Mouse (Mus musculus): ENCODE data around the gene Macrod1. TPM values are rescaled to one million over a fixed set of nuclear protein-coding genes. Genes with fewer than 3 reads are reported as not detected.

Macrod1 gene
- polyA plus RNA-seq, 1 experiment from 2014 or later: 6.9 TPM

- Histone ChIP-seq H3K4me3 (replicated peaks; ENCODE audit: low read length) (no peak overlapping the region), H3K4me2 (replicated peaks) (no peak overlapping the region), H3K4me1 (replicated peaks; ENCODE audit: control insufficient read depth, insufficient read depth, low read length) (peaks cover 89% of the 10 kb centered on the region), H3K27ac (no peak overlapping the region), H3K9ac (no peak overlapping the region), H3K9me3 (ENCODE audit: control insufficient read depth, low read length) (no peaks in the 10 kb centered on the region), H3K36me3 (replicated peaks; ENCODE audit: control insufficient read depth, insufficient read depth) (no peaks in the 10 kb centered on the region), H3K27me3 (ENCODE audit: control insufficient read depth, insufficient read depth, low read length) (0 out of 2 replicates have a peak, but pooled peaks cover 6% of the 10 kb centered on the region)
- ATAC-seq (ENCODE audit: low FRiP score) (no peak), DNase-seq (ENCODE audit: low spot score) (no peak)
- WGBS: 60% methylated on average over 4 of the region's 4 CpGs
Measured at GRCm38 (mm10) chr19:7139321-7139720, 82.7 kb downstream of the Macrod1 start.

DNA sequence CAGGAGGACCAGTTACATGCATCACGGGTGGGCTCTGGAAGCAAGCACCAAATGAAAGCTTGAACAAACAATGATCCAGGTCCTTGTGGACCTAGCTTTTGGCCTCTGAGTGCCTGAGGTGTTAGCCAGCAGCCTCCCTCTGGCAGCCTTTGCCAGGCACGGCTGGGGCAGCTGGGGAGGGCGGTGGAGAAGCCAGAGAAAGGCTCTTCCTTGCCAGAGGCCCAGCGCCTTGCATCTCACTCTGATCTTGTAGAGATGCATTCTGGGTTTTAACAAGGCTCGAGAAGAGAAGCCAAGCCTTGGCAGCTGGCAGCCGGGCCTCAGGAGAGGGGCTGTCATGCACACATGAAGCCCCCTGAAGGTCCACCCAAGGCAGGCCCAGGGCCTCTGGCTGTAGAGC lies 83.8 kb downstream of the Macrod1 start:
- H3K9ac ChIP-seq: peak overlapping the region; percentile 26; the same call in 1 of the 2 replicates
- H3K4me3 ChIP-seq (replicated peaks; ENCODE audit: low read length): no peak overlapping the region
- no peaks in the 10 kb centered on the region for H3K36me3 ChIP-seq (replicated peaks; ENCODE audit: control insufficient read depth, insufficient read depth)
- H3K27me3 ChIP-seq (ENCODE audit: control insufficient read depth, insufficient read depth, low read length): 0 out of 2 replicates have a peak, but pooled peaks cover 9% of the 10 kb centered on the region
- ATAC-seq (ENCODE audit: low FRiP score): no peak
- 30% methylated on average over 6 of the region's 6 CpGs for WGBS
- H3K27ac ChIP-seq: peak overlapping the region; percentile 20
- DNase-seq (ENCODE audit: low spot score): no peak
- H3K4me1 ChIP-seq (replicated peaks; ENCODE audit: control insufficient read depth, insufficient read depth, low read length): peaks cover 79% of the 10 kb centered on the region
- H3K4me2 ChIP-seq (replicated peaks): no peak overlapping the region
- H3K9me3 ChIP-seq (ENCODE audit: control insufficient read depth, low read length): no peaks in the 10 kb centered on the region

DNA sequence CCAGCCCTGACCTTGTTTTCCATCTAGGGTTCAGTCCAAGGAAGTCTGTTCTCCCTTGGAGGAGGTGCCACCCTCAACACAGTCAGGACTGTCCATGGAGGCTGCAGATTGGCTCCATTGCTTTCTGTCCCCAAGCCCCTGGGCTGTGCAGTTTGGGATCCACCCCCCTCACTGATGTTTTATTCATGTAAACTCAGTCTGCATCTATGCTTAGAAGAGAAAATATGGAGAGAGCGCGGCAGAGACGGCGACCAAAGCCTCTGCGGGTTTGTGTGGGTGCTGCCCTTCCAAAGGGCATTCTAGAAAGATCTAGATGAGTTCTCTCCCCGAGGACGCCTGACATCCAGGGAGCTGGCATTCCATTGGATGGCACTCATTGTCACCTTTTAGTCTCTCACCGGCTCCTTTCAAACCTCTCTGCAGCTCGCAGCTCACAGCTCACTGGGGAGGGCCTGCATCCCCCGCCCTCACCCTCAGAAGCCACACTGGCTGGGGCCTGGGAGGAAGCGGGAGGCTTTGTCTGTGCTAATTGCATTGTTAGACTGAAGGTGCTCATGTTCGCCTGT lies 84.3 kb downstream of the Macrod1 start:
- Histone ChIP-seq H3K4me2 (replicated peaks) (no peak overlapping the region), H3K9me3 (ENCODE audit: control insufficient read depth, low read length) (no peaks in the 10 kb centered on the region), H3K27me3 (ENCODE audit: control insufficient read depth, insufficient read depth, low read length) (0 out of 2 replicates have a peak, but pooled peaks cover 9% of the 10 kb centered on the region), H3K4me3 (replicated peaks; ENCODE audit: low read length) (no peak overlapping the region), H3K36me3 (replicated peaks; ENCODE audit: control insufficient read depth, insufficient read depth) (no peaks in the 10 kb centered on the region), H3K27ac (peak overlapping the region; percentile 20), H3K4me1 (replicated peaks; ENCODE audit: control insufficient read depth, insufficient read depth, low read length) (peaks cover 74% of the 10 kb centered on the region), H3K9ac (peak overlapping the region; percentile 40)
- ATAC-seq (ENCODE audit: low FRiP score) (no peak), DNase-seq (ENCODE audit: low spot score) (no peak)
- 25% methylated on average over 12 of the region's 12 CpGs for WGBS

- H3K9me3 ChIP-seq (ENCODE audit: control insufficient read depth, low read length): no peaks in the 10 kb centered on the region
- H3K9ac ChIP-seq: no peak overlapping the region
- no peaks in the 10 kb centered on the region for H3K36me3 ChIP-seq (replicated peaks; ENCODE audit: control insufficient read depth, insufficient read depth)
- no peak overlapping the region for H3K27ac ChIP-seq
- H3K27me3 ChIP-seq (ENCODE audit: control insufficient read depth, insufficient read depth, low read length): 0 out of 2 replicates have a peak, but pooled peaks cover 2% of the 10 kb centered on the region
- H3K4me3 ChIP-seq (replicated peaks; ENCODE audit: low read length): no peak overlapping the region
- 45% methylated on average over 5 of the region's 5 CpGs for WGBS
- peaks cover 65% of the 10 kb centered on the region for H3K4me1 ChIP-seq (replicated peaks; ENCODE audit: control insufficient read depth, insufficient read depth, low read length)
- 0 out of 2 replicates have a peak, but pooled peaks have one; percentile 15 for ATAC-seq (ENCODE audit: low FRiP score)
- no peak overlapping the region for H3K4me2 ChIP-seq (replicated peaks)
- no peak for DNase-seq (ENCODE audit: low spot score)
Measured at GRCm38 (mm10) chr19:7142207-7142915, 85.8 kb downstream of the Macrod1 start.

- WGBS: 0% methylated on average over 20 of the region's 20 CpGs
- no peaks in the 10 kb centered on the region for H3K36me3 ChIP-seq (replicated peaks; ENCODE audit: control insufficient read depth, insufficient read depth)
- no peaks in the 10 kb centered on the region for H3K9me3 ChIP-seq (ENCODE audit: control insufficient read depth, low read length)
- peak overlapping the region; percentile 43 for H3K4me2 ChIP-seq (replicated peaks)
- peak overlapping the region; percentile 0; the same call in 1 of the 2 replicates for H3K9ac ChIP-seq
- 0 out of 2 replicates have a peak, but pooled peaks have one; percentile 16 for ATAC-seq (ENCODE audit: low FRiP score)
- H3K27me3 ChIP-seq (ENCODE audit: control insufficient read depth, insufficient read depth, low read length): 0 out of 2 replicates have a peak, but pooled peaks cover 2% of the 10 kb centered on the region
- peak overlapping the region; percentile 8; the same call in 1 of the 2 replicates for H3K4me3 ChIP-seq (replicated peaks; ENCODE audit: low read length)
- H3K4me1 ChIP-seq (replicated peaks; ENCODE audit: control insufficient read depth, insufficient read depth, low read length): peaks cover 65% of the 10 kb centered on the region
- DNase-seq (ENCODE audit: low spot score): peak; percentile 61
- no peak overlapping the region; the same call in 1 of the 2 replicates for H3K27ac ChIP-seq
Measured at GRCm38 (mm10) chr19:7143854-7144253, 87.2 kb downstream of the Macrod1 start.

DNA sequence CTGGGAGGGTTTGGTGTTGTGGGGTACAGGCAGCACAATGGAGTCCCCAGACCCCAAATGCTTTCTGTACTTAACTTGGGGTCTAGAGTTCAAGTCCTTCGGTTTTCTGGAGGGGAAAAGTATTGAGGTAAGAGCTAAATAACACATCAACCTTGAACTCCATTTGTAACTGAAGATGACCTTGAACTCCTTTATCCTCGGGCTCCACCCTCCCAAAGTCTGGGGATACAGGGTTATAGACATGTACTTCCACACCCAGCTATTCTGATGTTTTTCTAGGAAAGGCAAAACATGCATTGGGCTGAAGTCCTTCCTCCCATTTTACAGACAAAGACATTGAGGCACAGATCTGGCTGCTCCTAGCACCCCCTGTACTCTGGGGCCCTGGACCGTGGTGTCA lies 87.8 kb downstream of the Macrod1 start:
- Histone ChIP-seq H3K4me3 (replicated peaks; ENCODE audit: low read length) (no peak overlapping the region), H3K27me3 (ENCODE audit: control insufficient read depth, insufficient read depth, low read length) (0 out of 2 replicates have a peak, but pooled peaks cover 2% of the 10 kb centered on the region), H3K4me2 (replicated peaks) (peak overlapping the region; percentile 43), H3K9me3 (ENCODE audit: control insufficient read depth, low read length) (no peaks in the 10 kb centered on the region), H3K4me1 (replicated peaks; ENCODE audit: control insufficient read depth, insufficient read depth, low read length) (peaks cover 66% of the 10 kb centered on the region), H3K27ac (no peak overlapping the region), H3K9ac (no peak overlapping the region), H3K36me3 (replicated peaks; ENCODE audit: control insufficient read depth, insufficient read depth) (no peaks in the 10 kb centered on the region)
- no peak for ATAC-seq (ENCODE audit: low FRiP score)
- WGBS: 68% methylated on average over 3 of the region's 3 CpGs
- no peak for DNase-seq (ENCODE audit: low spot score)

- H3K9ac ChIP-seq: no peak overlapping the region
- ATAC-seq (ENCODE audit: low FRiP score) (no peak), DNase-seq (ENCODE audit: low spot score) (no peak)
- no peak overlapping the region for H3K4me3 ChIP-seq (replicated peaks; ENCODE audit: low read length)
- H3K36me3 ChIP-seq (replicated peaks; ENCODE audit: control insufficient read depth, insufficient read depth): no peaks in the 10 kb centered on the region
- peaks cover 54% of the 10 kb centered on the region for H3K4me1 ChIP-seq (replicated peaks; ENCODE audit: control insufficient read depth, insufficient read depth, low read length)
- WGBS: 70% methylated on average over 13 of the region's 13 CpGs
- no peak overlapping the region for H3K27ac ChIP-seq
- H3K9me3 ChIP-seq (ENCODE audit: control insufficient read depth, low read length): no peaks in the 10 kb centered on the region
- no peak overlapping the region for H3K4me2 ChIP-seq (replicated peaks)
- 0 out of 2 replicates have a peak, but pooled peaks cover 2% of the 10 kb centered on the region for H3K27me3 ChIP-seq (ENCODE audit: control insufficient read depth, insufficient read depth, low read length)
Measured at GRCm38 (mm10) chr19:7146376-7146775, 89.8 kb downstream of the Macrod1 start.

DNA sequence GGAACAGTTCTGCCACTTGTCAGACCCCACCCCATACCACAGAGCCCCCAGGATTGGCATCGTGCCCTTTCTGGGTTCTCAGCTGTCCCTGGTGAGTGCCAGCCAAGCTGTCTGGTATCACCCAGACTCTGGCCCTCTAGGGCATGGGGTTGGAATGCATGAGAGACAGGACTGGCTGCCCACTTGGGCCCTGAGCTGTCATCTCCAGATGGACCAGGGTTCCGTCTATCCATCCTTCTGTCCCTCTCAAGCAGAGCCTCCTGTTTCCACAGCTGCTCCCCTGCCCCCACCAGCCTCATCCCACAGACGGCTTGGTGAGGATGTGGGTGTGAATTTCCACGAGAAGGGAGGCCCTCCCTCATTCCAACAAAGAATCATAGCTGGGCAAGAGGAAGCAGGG lies 91.5 kb downstream of the Macrod1 start:
- no peak overlapping the region for H3K4me3 ChIP-seq (replicated peaks; ENCODE audit: low read length)
- 38% methylated on average over 4 of the region's 4 CpGs for WGBS
- H3K27ac ChIP-seq: no peak overlapping the region
- peaks cover 53% of the 10 kb centered on the region for H3K4me1 ChIP-seq (replicated peaks; ENCODE audit: control insufficient read depth, insufficient read depth, low read length)
- no peaks in the 10 kb centered on the region for H3K36me3 ChIP-seq (replicated peaks; ENCODE audit: control insufficient read depth, insufficient read depth)
- H3K4me2 ChIP-seq (replicated peaks): no peak overlapping the region
- no peak overlapping the region for H3K9ac ChIP-seq
- ATAC-seq (ENCODE audit: low FRiP score) (no peak), DNase-seq (ENCODE audit: low spot score) (no peak)
- no peaks in the 10 kb centered on the region for H3K9me3 ChIP-seq (ENCODE audit: control insufficient read depth, low read length)
- 0 out of 2 replicates have a peak, but pooled peaks cover 2% of the 10 kb centered on the region for H3K27me3 ChIP-seq (ENCODE audit: control insufficient read depth, insufficient read depth, low read length)

DNA sequence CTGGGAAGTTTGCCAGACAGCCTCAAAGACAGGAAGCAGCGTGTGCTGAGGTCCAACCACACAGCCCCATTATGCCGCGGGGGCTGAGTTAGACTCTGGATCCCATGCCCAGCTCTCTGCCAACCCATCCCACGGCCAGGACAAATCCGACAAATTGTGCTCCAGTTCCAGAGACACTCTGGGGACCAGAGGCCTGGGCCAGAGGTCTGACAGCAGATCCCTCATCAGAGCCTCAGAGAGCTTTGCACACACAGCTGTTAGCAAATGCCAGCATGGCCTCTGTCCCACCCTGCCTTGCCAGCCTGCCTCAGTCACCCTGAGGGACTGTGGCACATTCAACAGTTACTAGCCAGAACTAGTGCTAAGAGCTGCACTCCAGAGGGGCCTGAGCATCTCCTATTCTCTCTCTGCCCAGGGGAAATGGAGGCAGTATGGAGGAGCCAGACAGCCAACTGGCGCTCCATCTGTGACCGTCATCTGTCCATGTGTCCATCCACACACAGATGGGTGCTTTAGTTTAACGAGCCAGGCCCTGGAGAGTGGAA lies 92.0 kb downstream of the Macrod1 start:
- Histone ChIP-seq H3K4me2 (replicated peaks) (no peak overlapping the region), H3K4me3 (replicated peaks; ENCODE audit: low read length) (no peak overlapping the region), H3K9ac (no peak overlapping the region), H3K27ac (no peak overlapping the region), H3K9me3 (ENCODE audit: control insufficient read depth, low read length) (no peaks in the 10 kb centered on the region), H3K4me1 (replicated peaks; ENCODE audit: control insufficient read depth, insufficient read depth, low read length) (peaks cover 53% of the 10 kb centered on the region), H3K36me3 (replicated peaks; ENCODE audit: control insufficient read depth, insufficient read depth) (no peaks in the 10 kb centered on the region), H3K27me3 (ENCODE audit: control insufficient read depth, insufficient read depth, low read length) (0 out of 2 replicates have a peak, but pooled peaks cover 2% of the 10 kb centered on the region)
- ATAC-seq (ENCODE audit: low FRiP score): no peak; the same call in 1 of the 2 replicates
- 54% methylated on average over 8 of the region's 8 CpGs for whole genome bisulfite sequencing
- no peak for DNase-seq (ENCODE audit: low spot score)
